Mouse (Mus musculus): ENCODE data around the gene Arl10. TPM values are rescaled to one million over a fixed set of nuclear protein-coding genes. Genes with fewer than 3 reads are reported as not detected.

Gene Arl10
- total RNA-seq (2021): 1 to 10 TPM; 4.5 to 6.1 TPM

GRCm38 (mm10) chr13:54574854-54575481 lies at the start of gene Arl10:
TSS of gene Arl10 (plus strand) at chr13:54575015.
- intact Hi-C loops (cut with DNase I): loop anchor here (5.0 kb wide), 1 partner anchor 47 kb away; the partner anchor contains the start of gene Faf2
- DNase-seq (ENCODE audit: low spot score): peak; percentile 61

- no peak for DNase-seq (ENCODE audit: low spot score)
- intact Hi-C loops (cut with DNase I): no loop called here
These were observed 47.7 kb upstream of the Arl10 start for GRCm38 (mm10) chr13:54527140-54527539.

GRCm38 (mm10) chr13:54532134-54532533 lies 42.7 kb upstream of the Arl10 start:
- no peak for DNase-seq (ENCODE audit: low spot score)
- intact Hi-C loops (cut with DNase I): no loop called here

- intact Hi-C loops (cut with DNase I): no loop called here
- DNase-seq (ENCODE audit: low spot score): no peak
These were observed 26.8 kb upstream of the Arl10 start for GRCm38 (mm10) chr13:54548036-54548435.

- intact Hi-C loops (cut with DNase I): no loop called here
- no peak for DNase-seq (ENCODE audit: low spot score)
These were observed 18.6 kb upstream of the Arl10 start for GRCm38 (mm10) chr13:54556176-54556575.

GRCm38 (mm10) chr13:54556796-54557195 lies 18.0 kb upstream of the Arl10 start:
- no peak for DNase-seq (ENCODE audit: low spot score)
- intact Hi-C loops (cut with DNase I): no loop called here

- DNase-seq (ENCODE audit: low spot score): no peak
- intact Hi-C loops (cut with DNase I): no loop called here
These were observed 17.2 kb upstream of the Arl10 start for GRCm38 (mm10) chr13:54557652-54558051.

GRCm38 (mm10) chr13:54559656-54560055 lies 15.2 kb upstream of the Arl10 start:
- intact Hi-C loops (cut with DNase I): no loop called here
- DNase-seq (ENCODE audit: low spot score): no peak

- no peak for DNase-seq (ENCODE audit: low spot score)
- intact Hi-C loops (cut with DNase I): no loop called here
These were observed 14.2 kb upstream of the Arl10 start for GRCm38 (mm10) chr13:54560608-54561007.

- intact Hi-C loops (cut with DNase I): no loop called here
- DNase-seq (ENCODE audit: low spot score): no peak
These were observed 12.3 kb upstream of the Arl10 start for GRCm38 (mm10) chr13:54562562-54562961.

GRCm38 (mm10) chr13:54564232-54565200 lies 10.3 kb upstream of the Arl10 start:
- intact Hi-C loops (cut with DNase I): loop anchor here (2.0 kb wide), 2 partner anchors 24 to 56 kb away; partner anchors contain the start of gene Faf2

GRCm38 (mm10) chr13:54565201-54565581 lies 9.6 kb upstream of the Arl10 start, which contains the start of gene 4833439L19Rik:
TSS of gene 4833439L19Rik (minus strand) at chr13:54565435.
- DNase-seq (ENCODE audit: low spot score): peak; percentile 86

More at GRCm38 (mm10) chr13:54564232-54565200, 10.3 kb upstream of the Arl10 start:
- no peak for DNase-seq (ENCODE audit: low spot score)

GRCm38 (mm10) chr13:54565594-54566345 lies 9.0 kb upstream of the Arl10 start:
- intact Hi-C loops (cut with DNase I): loop anchor here (2.0 kb wide), 2 partner anchors 23 to 55 kb away; partner anchors contain the start of gene Faf2
- DNase-seq (ENCODE audit: low spot score): no peak

More at GRCm38 (mm10) chr13:54565201-54565581, 9.6 kb upstream of the Arl10 start, which contains the start of gene 4833439L19Rik:
- intact Hi-C loops (cut with DNase I): loop anchor here (2.0 kb wide), 2 partner anchors 24 to 56 kb away; partner anchors contain the start of gene Faf2

GRCm38 (mm10) chr13:54568380-54568779 lies 6.4 kb upstream of the Arl10 start:
- intact Hi-C loops (cut with DNase I): no loop called here
- DNase-seq (ENCODE audit: low spot score): no peak

GRCm38 (mm10) chr13:54569282-54569681 lies 5.5 kb upstream of the Arl10 start:
- intact Hi-C loops (cut with DNase I): no loop called here
- DNase-seq (ENCODE audit: low spot score): no peak

- intact Hi-C loops (cut with DNase I): no loop called here
- DNase-seq (ENCODE audit: low spot score): no peak
These were observed 4.1 kb upstream of the Arl10 start for GRCm38 (mm10) chr13:54570736-54571135.

- intact Hi-C loops (cut with DNase I): no loop called here
- no peak for DNase-seq (ENCODE audit: low spot score)
These were observed 3.2 kb upstream of the Arl10 start for GRCm38 (mm10) chr13:54571637-54572036.

- intact Hi-C loops (cut with DNase I): no loop called here
- no peak for DNase-seq (ENCODE audit: low spot score)
These were observed 2.2 kb upstream of the Arl10 start for GRCm38 (mm10) chr13:54572621-54573020.

- no peak for DNase-seq (ENCODE audit: low spot score)
- intact Hi-C loops (cut with DNase I): loop anchor here (5.0 kb wide), 1 partner anchor 47 kb away; the partner anchor contains the start of gene Faf2
These were observed 674 bp downstream of the Arl10 start for GRCm38 (mm10) chr13:54575489-54575888.
